Mouse (Mus musculus): ENCODE results near the gene Stard13. TPM values are rescaled to one million over a fixed set of nuclear protein-coding genes. Genes with fewer than 3 reads are reported as not detected.
A peak's percentile ranks its signal among the peaks of the same experiment; 100 is the strongest.

The Stard13 gene
- total RNA-seq, 2 experiments from 2014 or later: 8.9 to 14.4 TPM

DNA sequence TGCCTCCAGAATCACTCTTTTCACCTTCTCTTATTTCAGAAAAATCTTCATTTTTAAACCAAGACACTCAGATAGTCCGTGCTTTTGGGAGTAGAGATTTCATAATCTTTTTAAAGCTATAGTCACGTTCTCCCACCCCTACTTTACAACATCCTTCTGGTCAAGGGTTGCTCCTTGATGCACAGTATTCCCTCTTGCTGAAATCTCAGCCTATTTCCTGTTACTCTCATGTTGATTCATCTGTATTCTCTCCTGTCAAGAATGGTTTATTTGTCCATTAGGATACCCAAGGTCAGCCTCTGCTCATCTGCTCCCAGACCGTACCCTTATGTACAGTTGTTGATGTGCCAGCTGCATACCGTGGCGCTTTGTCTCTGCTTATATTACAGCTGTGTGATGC lies 89.7 kb downstream of the Stard13 start:
- no peak for DNase-seq (ENCODE audit: low spot score in 2 of 2)

GRCm38 (mm10) chr5:151142671-151143601 lies 90.7 kb downstream of the Stard13 start:
- peak in 1 of 2 experiments; percentile 19 for DNase-seq (ENCODE audit: low spot score in 2 of 2)

DNA sequence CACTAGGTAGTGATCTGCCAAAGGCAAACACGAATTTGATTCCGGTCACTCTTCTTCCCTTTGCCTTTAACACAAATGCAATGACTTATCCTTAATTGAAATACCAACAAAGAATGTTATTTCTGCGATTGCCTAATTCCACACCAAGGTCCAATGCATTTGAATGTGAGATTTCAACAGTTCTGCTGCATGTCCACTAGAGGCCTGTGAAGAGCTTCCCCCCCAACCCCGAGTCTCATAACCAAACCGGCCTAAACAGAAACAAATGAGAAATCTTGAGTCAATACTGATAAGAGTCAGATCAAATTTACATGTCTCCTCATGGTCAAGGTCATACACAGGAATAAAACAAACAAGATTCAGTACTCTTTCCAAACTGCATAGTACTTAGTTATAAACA lies 91.4 kb downstream of the Stard13 start:
- peak in 1 of 2 experiments; percentile 24 for DNase-seq (ENCODE audit: low spot score in 2 of 2)

DNA sequence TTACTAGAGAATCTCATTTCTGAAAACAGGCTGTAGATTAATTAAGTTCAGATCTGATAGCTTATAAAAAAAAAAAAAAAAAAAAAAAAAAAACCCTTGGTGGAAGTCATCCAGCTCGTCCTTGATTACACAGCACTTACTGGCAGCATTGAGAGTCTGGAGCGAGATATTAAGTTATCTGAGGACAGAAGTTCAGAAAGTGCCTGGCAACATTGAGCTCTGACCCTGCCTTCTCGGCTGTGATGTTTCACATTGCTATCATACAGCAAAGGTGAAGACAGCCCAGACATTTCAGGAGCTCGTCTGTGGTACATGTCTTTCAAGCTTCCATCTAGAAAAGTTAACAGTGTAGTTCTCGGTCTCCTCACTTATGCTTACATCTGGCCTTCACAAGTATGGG lies 95.7 kb downstream of the Stard13 start:
- DNase-seq (ENCODE audit: low spot score in 2 of 2): no peak

DNA sequence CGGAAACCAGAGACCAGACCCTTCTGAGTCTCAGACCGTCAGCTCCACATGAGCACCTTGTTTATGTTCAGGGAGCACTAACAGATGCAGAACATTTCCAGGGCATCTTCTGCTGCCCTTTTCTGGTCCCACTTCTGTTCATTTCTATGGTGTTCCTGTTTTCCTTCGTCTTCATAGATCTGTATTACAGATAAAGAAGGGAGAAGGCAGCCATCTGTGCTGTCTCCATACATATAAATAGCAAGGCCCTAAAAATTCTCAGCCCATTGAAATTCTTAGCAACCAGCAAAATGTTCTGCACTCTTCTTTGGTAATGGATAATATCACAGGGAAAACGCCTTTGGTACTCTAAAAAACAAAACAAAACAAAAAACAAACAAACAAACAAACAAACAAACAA lies 96.3 kb downstream of the Stard13 start:
- DNase-seq (ENCODE audit: low spot score in 2 of 2): no peak

DNA sequence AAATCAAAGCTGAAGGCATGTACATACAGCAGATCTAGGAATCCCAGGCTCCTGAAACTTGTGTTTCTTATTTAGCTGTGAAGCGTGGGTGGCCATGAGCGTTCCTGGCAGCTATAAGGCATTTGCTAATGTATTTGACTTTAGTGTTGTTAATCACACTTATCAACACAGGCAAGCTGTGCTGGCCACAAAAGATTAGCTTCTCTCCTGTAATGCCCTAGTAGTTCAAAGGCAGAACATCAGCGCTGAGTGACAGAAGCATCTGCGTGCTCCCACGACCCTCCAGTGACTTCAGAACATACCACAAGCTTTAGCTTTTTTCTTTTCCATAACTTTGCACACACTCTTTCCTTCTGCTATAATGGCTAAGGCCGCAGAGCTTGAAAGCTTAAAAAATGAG lies 97.7 kb downstream of the Stard13 start:
- no peak for DNase-seq (ENCODE audit: low spot score in 2 of 2)

- DNase-seq (ENCODE audit: low spot score in 2 of 2): no peak
These were observed 98.4 kb downstream of the Stard13 start for GRCm38 (mm10) chr5:151135078-151135826.

GRCm38 (mm10) chr5:151134202-151134601 lies 99.4 kb downstream of the Stard13 start:
- no peak for DNase-seq (ENCODE audit: low spot score in 2 of 2)

- no peak for DNase-seq (ENCODE audit: low spot score in 2 of 2)
These were observed 99.9 kb downstream of the Stard13 start for GRCm38 (mm10) chr5:151133744-151134143.

- no peak for DNase-seq (ENCODE audit: low spot score in 2 of 2)
These were observed 103.9 kb downstream of the Stard13 start for GRCm38 (mm10) chr5:151129762-151130161.

- DNase-seq (ENCODE audit: low spot score in 2 of 2): no peak
These were observed 106.3 kb downstream of the Stard13 start for GRCm38 (mm10) chr5:151127298-151127717.

GRCm38 (mm10) chr5:151126608-151127005 lies 107.0 kb downstream of the Stard13 start:
- no peak for DNase-seq (ENCODE audit: low spot score in 2 of 2)

DNA sequence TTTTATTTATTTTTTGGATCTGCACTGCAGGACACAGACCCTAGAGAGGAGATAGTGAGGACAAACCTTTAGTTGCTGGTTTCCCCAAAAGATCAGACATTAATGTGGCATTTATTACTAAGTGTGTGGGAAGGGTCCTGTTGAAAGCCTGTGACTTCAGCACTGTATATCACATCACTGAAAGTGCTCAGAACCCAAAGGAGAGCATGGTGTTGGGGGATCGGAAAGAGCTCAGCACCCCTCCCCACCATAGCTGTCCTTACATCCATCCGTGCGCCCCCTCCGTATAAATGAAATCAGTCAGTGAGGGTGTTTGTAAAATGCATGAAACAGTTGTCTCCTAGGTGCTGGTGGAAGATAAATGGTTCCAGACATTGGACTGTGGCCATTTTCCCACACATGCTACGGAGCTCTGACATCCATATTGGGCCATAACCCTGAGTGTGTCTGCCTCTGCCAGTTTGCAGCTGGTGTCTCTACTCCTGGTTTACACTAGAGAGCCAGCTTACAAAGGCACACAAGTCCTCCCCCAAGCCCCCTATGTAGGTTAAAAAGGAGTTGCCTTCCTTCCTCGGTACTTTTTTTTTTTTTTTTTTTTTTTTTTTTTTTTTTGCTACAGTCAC lies 107.5 kb downstream of the Stard13 start:
- no peak for DNase-seq (ENCODE audit: low spot score in 2 of 2)

DNA sequence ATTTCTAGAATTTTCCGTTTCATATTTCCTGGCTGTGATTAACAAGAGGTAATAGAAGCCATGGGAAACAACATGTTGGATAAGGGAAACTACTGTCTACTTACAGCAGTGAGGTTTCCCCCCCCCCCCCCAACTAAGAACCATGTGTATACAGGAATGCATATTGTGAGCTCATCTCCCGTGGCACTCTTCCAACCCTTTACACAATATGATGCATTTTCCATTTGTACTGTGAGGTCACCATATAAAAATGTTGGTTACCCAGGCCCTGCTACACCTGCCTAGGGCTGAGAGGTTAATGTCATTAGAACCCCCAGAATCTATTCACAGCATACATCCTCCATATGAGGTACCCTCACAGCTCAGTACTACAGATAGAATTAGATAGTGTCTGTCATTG lies 115.8 kb downstream of the Stard13 start:
- no peak for DNase-seq (ENCODE audit: low spot score in 2 of 2)

- DNase-seq (ENCODE audit: low spot score in 2 of 2): no peak
These were observed 117.3 kb downstream of the Stard13 start for GRCm38 (mm10) chr5:151116192-151116887.

DNA sequence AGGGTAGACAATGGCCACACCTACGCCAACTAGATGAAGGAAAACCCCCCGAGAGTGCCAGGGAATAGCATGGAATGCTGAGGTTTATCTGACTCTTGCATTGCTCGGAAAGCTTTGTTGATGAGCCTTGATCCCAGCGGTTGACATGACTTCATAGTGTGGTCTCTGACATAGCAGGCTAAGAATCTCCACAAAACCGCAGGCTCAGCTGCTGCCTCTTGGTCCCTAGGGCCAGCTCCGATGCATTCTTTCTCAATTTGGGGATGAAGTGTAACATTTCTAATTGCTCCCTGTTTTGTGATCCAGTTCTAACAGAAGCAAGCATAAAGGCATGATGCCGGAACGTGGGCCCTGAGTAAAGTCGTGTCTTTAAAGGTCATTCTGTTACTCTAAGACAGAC lies 120.9 kb downstream of the Stard13 start:
- DNase-seq (ENCODE audit: low spot score in 2 of 2): no peak

GRCm38 (mm10) chr5:151111080-151111871 lies 122.4 kb downstream of the Stard13 start:
- no peak for DNase-seq (ENCODE audit: low spot score in 2 of 2)

GRCm38 (mm10) chr5:151110461-151110908 lies 123.2 kb downstream of the Stard13 start:
- no peak for DNase-seq (ENCODE audit: low spot score in 2 of 2)

GRCm38 (mm10) chr5:151109822-151110221 lies 123.8 kb downstream of the Stard13 start:
- no peak for DNase-seq (ENCODE audit: low spot score in 2 of 2)

- no peak for DNase-seq (ENCODE audit: low spot score in 2 of 2)
These were observed 124.7 kb downstream of the Stard13 start for GRCm38 (mm10) chr5:151108955-151109354.

All from adrenal gland, adult 18-20 months (tissue).